Mouse (Mus musculus): ENCODE measurements at regions not wholly inside any gene's neighbourhood (a gene's known extent, or its start where the extent isn't known, plus 50 kb on each side); places are given as distances from the start of the nearest gene placed in this dataset.

DNA sequence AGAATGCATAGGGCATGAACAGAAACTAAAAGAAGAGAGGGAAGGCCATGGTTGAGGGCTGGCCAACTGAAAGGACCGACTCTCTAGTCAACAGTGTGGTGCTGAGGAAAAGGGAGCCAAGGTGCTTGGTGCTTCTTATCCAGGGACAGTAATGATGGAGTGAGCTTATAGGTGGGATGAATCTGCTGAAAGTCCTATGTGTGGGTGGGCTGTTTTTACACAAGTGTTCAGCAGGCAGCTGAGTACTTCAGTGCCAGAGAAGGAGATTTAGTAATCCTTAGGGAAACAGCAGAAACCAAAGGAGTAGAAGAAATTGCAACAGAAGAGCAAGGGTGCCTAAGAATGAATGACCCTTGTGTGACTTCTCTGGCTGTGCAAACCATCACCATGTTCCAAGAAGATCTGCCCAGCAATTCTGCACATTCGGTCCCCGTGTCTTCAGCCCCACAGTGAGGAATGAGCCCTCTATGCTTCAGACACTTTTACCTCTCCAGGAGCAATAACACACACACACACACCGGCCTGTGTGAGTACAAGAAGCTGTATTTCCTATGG, 82.1 kb upstream of the Pkn2 start:
- TF ChIP-seq CTCF (IDR thresholded peaks at IDR 0.05; ENCODE audit: low read depth) (no peak), EP300 (IDR thresholded peaks at IDR 0.05; ENCODE audit: low read depth) (no peak)

All from liver, postnatal 0 days (tissue).